Mouse (Mus musculus) heart, adult 2 months (tissue): Measurements from ENCODE around the gene Col25a1.

ENCODE experiments used
- CTCF ChIP-seq: fragments of 200-600 bp; IDR thresholded peaks from 2 replicates; pipeline ENCODE4 v1.8.1; 2022; ENCODE audit warnings: antibody characterized with exemption, mild to moderate bottlenecking, moderate library complexity
- EP300 ChIP-seq: fragments of 200-500 bp; IDR thresholded peaks from 2 replicates; pipeline ENCODE4 v1.6.1; 2011; ENCODE audit warnings: low read depth, low read length, control low read depth; ENCODE audit not compliant: insufficient read depth
- POLR2A ChIP-seq: fragments of 200-500 bp; IDR thresholded peaks from 2 replicates; pipeline ENCODE4 v1.6.1; 2011; ENCODE audit warnings: mild to moderate bottlenecking, low read depth, low read length, control low read depth; ENCODE audit not compliant: insufficient read depth

GRCm38 (mm10) chr3:130443842-130444627 lies 312.7 kb downstream of the Col25a1 start:
- no peak for TF ChIP-seq CTCF
- no peak for TF ChIP-seq EP300
- TF ChIP-seq POLR2A = no peak
